Mouse (Mus musculus) embryonic fibroblast, embryonic 13.5 days (primary cell): ENCODE measurements around the gene Keg1.

Source experiments
- CTCF ChIP-seq: IDR thresholded peaks from 2 replicates; pipeline ENCODE4 v1.5.1; 2011; ENCODE audit warnings: mild to moderate bottlenecking, control low read depth, low read length, moderate library complexity, borderline replicate concordance; ENCODE audit not compliant: insufficient read depth
- POLR2A ChIP-seq: IDR thresholded peaks from 2 replicates; pipeline ENCODE4 v1.6.1; 2011; ENCODE audit warnings: low read depth, mild to moderate bottlenecking, control low read depth, low read length, moderate library complexity

- TF ChIP-seq CTCF = no peak
- no peak for TF ChIP-seq POLR2A
Measured at GRCm38 (mm10) chr19:12685231-12685630, 10.4 kb upstream of the Keg1 start.
